Mouse (Mus musculus) E14TG2a.4 (cell line): Measurements from ENCODE around the gene Supt6.

ENCODE experiments used
- H3K27me3 ChIP-seq: 2 replicates; pipeline ENCODE4 v1.6.1; 2014; ENCODE audit warnings: low read length, control low read depth; ENCODE audit not compliant: insufficient read depth
- H3K36me3 ChIP-seq: 2 replicates; pipeline ENCODE4 v1.6.1; 2014; ENCODE audit warnings: low read length, control low read depth; ENCODE audit not compliant: insufficient read depth
- H3K4me1 ChIP-seq: replicated peaks from 2 replicates; pipeline ENCODE4 v1.6.1; 2014; ENCODE audit warnings: low read depth, low read length, control low read depth
- H3K4me3 ChIP-seq: replicated peaks from 2 replicates; pipeline ENCODE4 v1.5.1; 2014; ENCODE audit warnings: mild to moderate bottlenecking, low read length
- H3K9me3 ChIP-seq: 2 replicates; pipeline ENCODE4 v1.6.1; 2014; ENCODE audit warnings: low read length, control low read depth
- CTCF ChIP-seq: conservative IDR thresholded peaks from 2 replicates; pipeline ENCODE4 v1.5.1; 2014; ENCODE audit warnings: low read length
- NANOG ChIP-seq: IDR thresholded peaks from 2 replicates; pipeline ENCODE4 v1.6.1; 2014; ENCODE audit warnings: borderline replicate concordance, low read length, mixed read lengths
- POU5F1 ChIP-seq: IDR thresholded peaks from 2 replicates; pipeline ENCODE4 v1.6.1; 2014; ENCODE audit warnings: low read length, borderline replicate concordance

Gene Supt6

GRCm38 (mm10) chr11:78175771-78176401 lies 69.9 kb downstream of the Supt6 start:
- no peaks in the 10 kb centered on the region for H3K27me3 ChIP-seq
- H3K9me3 ChIP-seq = no peaks in the 10 kb centered on the region
- H3K36me3 ChIP-seq = peaks cover 33% of the 10 kb centered on the region
- TF ChIP-seq NANOG (no peak), POU5F1 (no peak), CTCF (0 out of 2 replicates have a peak, but pooled peaks have one; percentile 6)
- peaks cover 70% of the 10 kb centered on the region for H3K4me1 ChIP-seq
- H3K4me3 ChIP-seq = peak overlapping the region; percentile 99

GRCm38 (mm10) chr11:78174506-78174905 lies 71.3 kb downstream of the Supt6 start:
- Histone ChIP-seq H3K36me3 (peaks cover 19% of the 10 kb centered on the region), H3K27me3 (no peaks in the 10 kb centered on the region), H3K4me1 (peaks cover 69% of the 10 kb centered on the region), H3K4me3 (no peak overlapping the region), H3K9me3 (no peaks in the 10 kb centered on the region)
- TF ChIP-seq NANOG (no peak), CTCF (no peak), POU5F1 (no peak)

- H3K9me3 ChIP-seq = no peaks in the 10 kb centered on the region
- peaks cover 17% of the 10 kb centered on the region for H3K36me3 ChIP-seq
- peak overlapping the region; percentile 35 for H3K4me3 ChIP-seq
- peaks cover 85% of the 10 kb centered on the region for H3K4me1 ChIP-seq
- TF ChIP-seq CTCF (no peak), POU5F1 (no peak), NANOG (no peak)
- H3K27me3 ChIP-seq = no peaks in the 10 kb centered on the region
Observed at GRCm38 (mm10) chr11:78172748-78173383, 72.9 kb downstream of the Supt6 start.

GRCm38 (mm10) chr11:78172034-78172747 lies 73.6 kb downstream of the Supt6 start:
- Histone ChIP-seq H3K9me3 (no peaks in the 10 kb centered on the region), H3K27me3 (no peaks in the 10 kb centered on the region)
- TF ChIP-seq CTCF (peak; percentile 28), POU5F1 (no peak)

GRCm38 (mm10) chr11:78171328-78171727 lies 74.5 kb downstream of the Supt6 start:
- Histone ChIP-seq H3K4me3 (peak overlapping the region; percentile 69), H3K36me3 (peaks cover 25% of the 10 kb centered on the region), H3K9me3 (no peaks in the 10 kb centered on the region), H3K27me3 (no peaks in the 10 kb centered on the region), H3K4me1 (peaks cover 89% of the 10 kb centered on the region)
- TF ChIP-seq CTCF = peak; percentile 30
- TF ChIP-seq NANOG = no peak

More at GRCm38 (mm10) chr11:78172034-78172747, 73.6 kb downstream of the Supt6 start:
- Histone ChIP-seq H3K36me3 (peaks cover 24% of the 10 kb centered on the region), H3K4me3 (peak overlapping the region; percentile 35), H3K4me1 (peaks cover 86% of the 10 kb centered on the region)

GRCm38 (mm10) chr11:78170306-78170705 lies 75.5 kb downstream of the Supt6 start:
- Histone ChIP-seq H3K4me1 (peaks cover 90% of the 10 kb centered on the region), H3K4me3 (peak overlapping the region; percentile 69), H3K36me3 (peaks cover 25% of the 10 kb centered on the region), H3K9me3 (no peaks in the 10 kb centered on the region), H3K27me3 (no peaks in the 10 kb centered on the region)
- TF ChIP-seq CTCF (no peak), POU5F1 (no peak), NANOG (no peak)

GRCm38 (mm10) chr11:78168541-78169468 lies 77.0 kb downstream of the Supt6 start:
- Histone ChIP-seq H3K4me3 (peak overlapping the region; percentile 35), H3K9me3 (no peaks in the 10 kb centered on the region), H3K27me3 (no peaks in the 10 kb centered on the region), H3K4me1 (peaks cover 80% of the 10 kb centered on the region), H3K36me3 (peaks cover 25% of the 10 kb centered on the region)
- no peak for TF ChIP-seq CTCF
- no peak for TF ChIP-seq POU5F1
- no peak for TF ChIP-seq NANOG
